Mouse (Mus musculus) bone marrow macrophage, adult 2 months (primary cell): ENCODE measurements around the gene A1cf. TPM values are rescaled to one million over a fixed set of nuclear protein-coding genes. Genes with fewer than 3 reads are reported as not detected.

Experiments used
- H3K27ac ChIP-seq: 2 replicates; pipeline ENCODE4 v1.5.1; 2012; ENCODE audit warnings: low read depth, low read length; ENCODE audit not compliant: insufficient read depth
- H3K4me1 ChIP-seq: 2 replicates; pipeline ENCODE4 v1.6.1; 2012; ENCODE audit warnings: low read length; ENCODE audit not compliant: control insufficient read depth, insufficient read depth
- H3K4me3 ChIP-seq: 2 replicates; pipeline ENCODE4 v1.5.1; 2012; ENCODE audit warnings: mild to moderate bottlenecking, low read length, moderate library complexity; ENCODE audit not compliant: insufficient read depth
- CTCF ChIP-seq: IDR thresholded peaks from 2 replicates; pipeline ENCODE4 v1.5.1; 2012; ENCODE audit warnings: low read depth, mild to moderate bottlenecking, low read length, moderate library complexity
- POLR2A ChIP-seq: IDR thresholded peaks from 2 replicates; pipeline ENCODE4 v1.6.1; 2012; ENCODE audit warnings: mild to moderate bottlenecking, low read depth, low read length, borderline replicate concordance
- polyA plus RNA-seq: library from polyadenylated mRNA; stranded (reverse); fragments of >200 nt; gene quantifications from 2 replicates; pipeline ENCODE4 v1.2.4, GENCODE M21; 2012; ENCODE audit not compliant: missing spikeins, insufficient read depth, insufficient read length

Gene A1cf
- polyA plus RNA-seq, 1 experiment: not detected

DNA sequence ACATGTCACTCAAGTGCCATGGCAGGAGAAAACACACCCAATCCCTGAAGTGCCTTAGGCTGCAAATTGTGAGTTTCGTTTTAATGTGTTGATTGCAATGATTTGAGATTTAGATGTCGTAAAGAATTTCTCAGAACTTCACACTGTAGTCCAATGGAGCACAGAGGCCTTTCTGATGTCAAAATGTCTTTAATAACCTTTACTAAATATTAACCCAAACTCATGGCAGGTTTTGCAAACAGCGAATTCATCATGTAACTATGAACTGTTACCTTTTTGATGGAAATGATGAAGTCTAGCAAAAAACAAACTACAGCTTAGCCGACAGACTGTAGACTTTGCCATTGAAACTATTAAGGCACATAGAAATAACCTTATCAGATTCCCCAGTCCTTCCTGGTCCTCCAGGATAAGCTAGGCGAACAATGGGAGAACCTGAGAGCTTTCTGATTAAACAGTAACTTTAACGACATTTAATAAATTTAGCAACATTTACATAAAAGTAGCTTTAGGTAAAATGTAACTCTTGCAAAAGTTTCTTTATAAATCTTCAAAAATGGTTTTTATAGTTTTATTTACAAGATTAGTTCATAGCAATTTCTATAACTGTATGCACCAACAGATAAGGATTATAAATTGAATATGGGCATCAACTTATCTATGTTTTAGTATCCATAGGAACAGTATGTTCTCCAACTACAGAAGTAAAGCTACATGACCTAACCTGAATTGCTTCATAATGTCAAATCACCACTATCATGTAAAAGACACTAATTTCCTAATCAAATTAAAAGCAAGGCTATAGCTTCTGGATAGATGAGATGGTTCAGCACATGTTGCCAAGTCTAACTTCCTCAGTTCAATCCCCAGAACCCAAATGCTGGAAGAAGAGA, 22.7 kb downstream of the A1cf start:
- TF ChIP-seq POLR2A (no peak), CTCF (no peak)
- Histone ChIP-seq H3K4me1 (no peaks in the 10 kb centered on the region), H3K27ac (no peak overlapping the region), H3K4me3 (no peak overlapping the region)

DNA sequence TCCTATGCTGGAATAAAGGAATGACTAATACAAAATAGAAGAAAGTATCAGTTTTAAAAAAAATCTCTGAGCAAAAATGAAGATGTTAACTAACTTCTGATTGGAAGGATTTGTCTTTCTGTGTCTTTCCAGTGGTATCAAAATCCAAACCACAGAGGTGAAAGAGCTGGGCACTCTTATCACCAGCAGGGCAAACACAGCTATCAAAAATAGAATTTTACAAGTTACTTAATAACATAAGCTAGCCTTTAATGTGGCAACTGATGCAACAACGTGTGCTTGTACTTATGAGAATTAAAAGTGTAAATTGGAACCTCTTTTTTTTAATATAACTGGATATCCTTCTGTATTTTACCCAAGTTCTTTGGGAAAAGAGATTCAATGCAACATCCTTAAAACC, 27.4 kb downstream of the A1cf start:
- H3K27ac ChIP-seq: no peak overlapping the region
- H3K4me3 ChIP-seq: no peak overlapping the region
- no peaks in the 10 kb centered on the region for H3K4me1 ChIP-seq
- TF ChIP-seq CTCF (no peak), POLR2A (no peak)

DNA sequence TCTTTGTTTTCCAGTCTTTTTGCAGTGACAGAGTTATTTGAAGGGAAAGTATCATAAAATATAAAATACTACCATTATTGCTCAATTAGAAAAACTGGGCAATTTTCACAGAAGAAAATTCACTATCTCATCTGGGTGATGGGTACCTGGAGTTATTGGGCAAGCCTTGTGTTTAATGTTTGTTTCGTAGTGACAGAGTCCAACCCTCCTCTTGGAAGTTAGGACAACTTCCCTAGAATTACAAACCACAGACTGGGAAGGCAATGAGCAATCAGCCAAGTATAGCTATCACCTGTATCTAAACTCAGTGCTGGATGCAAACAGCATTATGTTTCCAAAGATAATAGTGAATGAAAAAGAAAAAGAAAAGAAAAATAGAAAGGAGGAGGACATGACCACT, 28.1 kb downstream of the A1cf start:
- H3K27ac ChIP-seq: no peak overlapping the region
- TF ChIP-seq POLR2A: no peak
- no peak for TF ChIP-seq CTCF
- H3K4me1 ChIP-seq: no peaks in the 10 kb centered on the region
- no peak overlapping the region for H3K4me3 ChIP-seq

DNA sequence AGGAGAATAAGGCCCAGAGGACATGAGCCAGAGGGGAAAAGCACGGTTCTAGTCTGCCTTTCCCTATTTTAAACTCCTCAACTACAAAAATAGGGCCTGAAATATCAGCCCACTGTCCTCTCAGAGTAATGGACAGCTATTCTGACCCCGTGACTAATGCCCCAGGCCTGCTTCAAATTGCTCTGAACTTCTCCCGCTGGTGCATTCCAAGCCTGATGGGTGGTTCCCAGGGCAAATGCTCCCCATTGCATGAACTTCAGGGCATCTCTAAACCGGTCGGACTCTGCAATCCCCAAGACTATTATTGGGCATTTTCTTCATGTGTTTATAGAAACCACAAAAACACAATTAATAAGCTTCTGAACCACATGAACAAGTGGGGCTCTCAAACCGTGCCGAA, 37.1 kb downstream of the A1cf start:
- Histone ChIP-seq H3K27ac (no peak overlapping the region), H3K4me3 (no peak overlapping the region), H3K4me1 (peaks cover 9% of the 10 kb centered on the region)
- no peak for TF ChIP-seq POLR2A
- no peak for TF ChIP-seq CTCF

DNA sequence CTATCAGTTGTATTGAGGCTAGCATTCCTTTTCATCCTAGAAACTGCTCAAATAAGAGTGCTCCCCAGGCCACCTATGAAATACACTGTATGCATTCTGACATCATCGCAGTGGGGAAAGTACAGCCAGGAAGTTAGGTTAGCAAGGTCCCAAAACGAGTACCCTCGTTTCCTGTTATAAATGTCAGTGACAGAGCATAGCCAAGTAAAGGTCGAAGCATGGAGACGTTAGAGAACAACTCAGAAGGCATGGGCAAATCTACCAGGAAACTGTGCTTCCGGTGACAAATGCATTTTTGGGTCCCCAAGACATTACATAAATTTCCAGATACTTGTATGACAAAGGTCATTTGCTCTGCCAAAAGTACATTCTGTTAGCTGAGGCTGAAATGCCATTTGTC, 41.9 kb downstream of the A1cf start:
- no peak overlapping the region for H3K27ac ChIP-seq
- peaks cover 36% of the 10 kb centered on the region for H3K4me1 ChIP-seq
- H3K4me3 ChIP-seq: no peak overlapping the region
- TF ChIP-seq CTCF (no peak), POLR2A (no peak)

DNA sequence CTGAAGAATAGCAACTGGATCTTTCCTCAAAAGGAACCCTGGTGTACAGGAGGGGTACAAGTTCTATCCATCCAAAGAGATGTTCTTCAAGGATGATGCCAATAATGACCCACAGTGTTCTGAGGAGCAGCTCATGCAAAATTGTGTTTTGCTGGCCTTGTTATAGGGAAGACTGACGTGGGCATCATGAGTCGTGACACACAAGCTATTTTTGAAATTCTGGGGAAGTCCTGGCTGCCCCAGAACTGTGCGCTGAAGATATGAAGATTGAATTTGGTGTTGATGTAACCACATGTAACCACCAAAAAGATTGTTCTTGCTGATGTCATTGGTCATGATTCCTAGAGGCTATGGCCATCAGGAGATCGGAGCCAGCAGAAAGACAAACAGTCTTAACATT, 45.4 kb downstream of the A1cf start:
- TF ChIP-seq CTCF: no peak
- TF ChIP-seq POLR2A: no peak
- Histone ChIP-seq H3K27ac (peak overlapping the region; percentile 82), H3K4me3 (no peak overlapping the region), H3K4me1 (peaks cover 44% of the 10 kb centered on the region)

DNA sequence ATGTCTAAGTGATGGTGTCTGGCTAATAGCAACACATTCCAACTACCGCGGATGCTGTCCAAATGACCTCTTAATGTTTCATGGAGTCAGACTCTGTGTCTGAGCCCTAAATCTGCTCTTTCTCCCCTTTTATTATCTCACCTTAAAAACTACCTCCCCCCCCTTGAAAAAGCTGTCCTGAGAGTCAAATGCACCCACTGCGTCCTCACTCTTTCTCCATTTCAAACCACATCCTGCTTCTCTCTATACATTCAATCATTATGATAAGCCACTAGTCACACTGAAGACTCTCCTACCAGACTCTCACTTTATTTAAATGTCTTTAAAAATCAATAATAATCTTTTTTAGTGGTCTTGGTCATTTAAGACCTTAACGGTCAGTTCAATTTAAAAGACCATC, 51.8 kb downstream of the A1cf start:
- TF ChIP-seq CTCF (no peak), POLR2A (no peak)
- Histone ChIP-seq H3K4me1 (peaks cover 8% of the 10 kb centered on the region), H3K4me3 (no peak overlapping the region), H3K27ac (no peak overlapping the region)

DNA sequence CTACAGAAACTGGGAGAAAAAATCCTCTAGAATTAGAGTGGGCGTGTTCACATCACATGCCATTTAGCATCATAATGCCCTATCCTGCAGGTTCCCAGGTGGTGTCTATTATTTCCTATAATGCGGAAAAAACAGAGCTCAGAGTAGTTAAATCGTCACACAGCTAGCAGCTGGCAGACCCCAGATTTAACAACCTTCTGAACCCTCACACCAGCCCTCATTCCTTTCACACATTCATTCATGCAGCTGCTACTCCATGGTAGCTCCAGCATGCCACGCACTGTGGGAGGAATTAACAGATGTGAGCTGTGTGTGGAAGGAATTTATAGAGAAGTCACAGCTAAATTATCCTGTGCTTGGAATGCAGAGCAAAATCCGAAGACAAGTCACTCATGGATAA, 53.3 kb downstream of the A1cf start:
- no peak for TF ChIP-seq POLR2A
- TF ChIP-seq CTCF: no peak
- no peaks in the 10 kb centered on the region; the same call in 1 of the 2 replicates for H3K4me1 ChIP-seq
- H3K27ac ChIP-seq: no peak overlapping the region
- no peak overlapping the region for H3K4me3 ChIP-seq

DNA sequence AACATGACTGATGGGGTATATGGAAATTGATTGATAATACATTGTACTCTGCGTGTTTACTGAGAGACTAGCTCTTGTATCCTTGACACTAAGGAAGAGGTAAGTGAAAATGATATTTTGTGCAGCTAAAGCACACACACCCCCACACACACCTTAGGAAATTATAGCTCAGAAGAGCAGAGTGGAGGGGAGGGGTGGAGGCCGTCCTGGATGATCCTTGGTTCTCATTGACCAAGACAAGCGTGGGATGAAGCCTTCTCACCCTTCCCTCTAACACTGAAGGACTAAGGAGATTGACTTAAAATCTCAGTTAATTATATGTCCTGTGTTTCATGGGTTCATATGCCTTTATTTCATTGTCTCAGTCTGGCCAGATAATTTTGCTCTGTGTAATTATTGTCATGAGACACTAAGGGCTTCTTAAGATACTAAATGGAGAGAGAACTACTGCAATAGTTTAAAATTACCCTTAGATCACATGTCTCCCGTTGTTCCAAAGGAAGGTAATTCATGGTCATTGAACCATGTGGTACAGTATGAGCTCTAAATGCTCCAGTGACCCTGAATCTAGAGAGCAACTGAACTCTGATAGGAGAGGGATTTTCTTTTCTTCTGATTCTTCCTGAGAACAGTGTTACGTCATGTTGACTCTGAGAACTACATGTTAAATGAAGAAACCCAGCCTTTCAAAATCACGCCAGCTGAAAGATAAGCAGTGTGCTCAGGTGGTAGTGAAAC, 55.2 kb downstream of the A1cf start:
- H3K4me1 ChIP-seq: no peaks in the 10 kb centered on the region; the same call in 1 of the 2 replicates
- H3K27ac ChIP-seq: no peak overlapping the region
- H3K4me3 ChIP-seq: no peak overlapping the region
- TF ChIP-seq CTCF (no peak), POLR2A (no peak)
